8 mouse cellular contexts compared by ENCODE assay signal in the genomic region with DNA sequence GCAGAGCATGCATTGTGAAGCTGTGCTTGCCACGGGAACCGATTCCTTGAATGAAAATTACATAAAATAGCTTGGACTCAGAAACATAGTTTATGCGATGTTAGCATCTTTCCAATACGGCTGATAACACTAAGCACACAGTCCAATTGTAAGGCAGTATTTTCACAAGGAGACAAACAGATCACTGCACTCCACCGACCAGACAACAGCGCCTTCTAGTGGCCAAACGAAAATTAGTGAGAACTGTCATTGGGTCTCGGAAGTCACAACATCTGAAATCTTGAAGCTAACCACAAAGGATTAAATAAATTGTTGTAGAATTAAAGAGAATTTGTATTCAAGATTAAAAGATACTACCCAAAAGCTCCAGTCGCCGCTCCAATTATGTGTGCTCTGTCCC. TPM values are rescaled to one million over a fixed set of nuclear protein-coding genes. Genes with fewer than 3 reads are reported as not detected.
DNase-seq lines count a peak whose midpoint lies in the region; ATAC-seq and TF ChIP-seq lines count a peak whose summit lies in the region.

No protein-coding gene starts in this region.

- no peak overlapping the region for H3K9ac ChIP-seq in midbrain, embryonic 14.5 days (replicated peaks; ENCODE audit: low read length)
- no peak overlapping the region for H3K9ac ChIP-seq in midbrain, embryonic 15.5 days
- H3K9ac ChIP-seq in forebrain, embryonic 11.5 days (ENCODE audit: low read length) = no peak overlapping the region
- no peak overlapping the region for H3K9ac ChIP-seq in hindbrain, postnatal 0 days (replicated peaks; ENCODE audit: low read length)

- intact Hi-C loops in left cerebral cortex, postnatal 36 days (cut with DNase I) = no loop called here

- no peak for ATAC-seq in midbrain, embryonic 14.5 days (ENCODE audit: low FRiP score, low TSS enrichment)
- no peak for ATAC-seq in midbrain, embryonic 15.5 days (replicated peaks)
- no peak for ATAC-seq in forebrain, embryonic 11.5 days (replicated peaks; ENCODE audit: low FRiP score)
- peak; percentile 57; the same call in 1 of the 2 replicates for ATAC-seq in hindbrain, postnatal 0 days
- ATAC-seq in neutrophil, adult 5-6 weeks (ENCODE audit: extremely low read depth, insufficient number of reproducible peaks, low FRiP score, poor library complexity, severe bottlenecking) = peak; percentile 58; the same call in 1 of the 2 replicates

- no peak overlapping the region for H3K27ac ChIP-seq in midbrain, embryonic 14.5 days (replicated peaks; ENCODE audit: low read depth, low read length)
- H3K27ac ChIP-seq in midbrain, embryonic 15.5 days = no peak overlapping the region
- no peak overlapping the region for H3K27ac ChIP-seq in forebrain, embryonic 11.5 days (ENCODE audit: low read depth, low read length)
- no peak overlapping the region for H3K27ac ChIP-seq in hindbrain, postnatal 0 days

- WGBS in midbrain, embryonic 14.5 days = 26% methylated on average over 10 of the region's 10 CpGs
- 23% methylated on average over 10 of the region's 10 CpGs for WGBS in midbrain, embryonic 15.5 days
- WGBS in forebrain, embryonic 11.5 days = 36% methylated on average over 10 of the region's 10 CpGs
- 22% methylated on average over 10 of the region's 10 CpGs for WGBS in hindbrain, postnatal 0 days

- H3K4me3 ChIP-seq in midbrain, embryonic 14.5 days (replicated peaks; ENCODE audit: low read depth, low read length) = no peak overlapping the region
- no peak overlapping the region for H3K4me3 ChIP-seq in midbrain, embryonic 15.5 days
- no peak overlapping the region for H3K4me3 ChIP-seq in forebrain, embryonic 11.5 days (ENCODE audit: low read depth, low read length)
- no peak overlapping the region for H3K4me3 ChIP-seq in hindbrain, postnatal 0 days (ENCODE audit: low read length)

- DNase-seq in midbrain, embryonic 14.5 days = peak; percentile 90
- peak; percentile 45 for DNase-seq in brain, embryonic 18.5 days (ENCODE audit: low read depth, low spot score)
- peak; percentile 75 for DNase-seq in forebrain, embryonic 11.5 days (ENCODE audit: low spot score)
- peak; percentile 89 for DNase-seq in hindbrain, postnatal 0 days (ENCODE audit: low spot score)
- peak; percentile 62 to 75 for DNase-seq in left cerebral cortex, postnatal 36 days (ENCODE audit: low spot score in 2 of 2)
- peak; percentile 63 for DNase-seq in thymus, postnatal 25 days

- H3K4me2 ChIP-seq in midbrain, embryonic 14.5 days (ENCODE audit: low read length) = no peak overlapping the region
- H3K4me2 ChIP-seq in midbrain, embryonic 15.5 days = no peak overlapping the region
- no peak overlapping the region for H3K4me2 ChIP-seq in forebrain, embryonic 11.5 days (ENCODE audit: low read depth, low read length, severe bottlenecking)
- H3K4me2 ChIP-seq in hindbrain, postnatal 0 days (ENCODE audit: low read depth, low read length) = no peak overlapping the region

- H3K36me3 ChIP-seq in midbrain, embryonic 14.5 days (ENCODE audit: control insufficient read depth, insufficient read depth, low read length) = no peaks in the 10 kb centered on the region
- no peaks in the 10 kb centered on the region for H3K36me3 ChIP-seq in midbrain, embryonic 15.5 days (replicated peaks)
- no peaks in the 10 kb centered on the region for H3K36me3 ChIP-seq in forebrain, embryonic 11.5 days (ENCODE audit: control insufficient read depth, insufficient read depth, low read length)
- H3K36me3 ChIP-seq in hindbrain, postnatal 0 days (ENCODE audit: insufficient read depth, low read length) = no peaks in the 10 kb centered on the region

- H3K4me1 ChIP-seq in midbrain, embryonic 14.5 days (ENCODE audit: control insufficient read depth, insufficient read depth, low read length) = no peaks in the 10 kb centered on the region
- H3K4me1 ChIP-seq in midbrain, embryonic 15.5 days = peaks cover 6% of the 10 kb centered on the region
- H3K4me1 ChIP-seq in forebrain, embryonic 11.5 days (replicated peaks; ENCODE audit: control insufficient read depth, insufficient read depth, low read length) = 0 out of 2 replicates have a peak, but pooled peaks cover 2% of the 10 kb centered on the region
- no peaks in the 10 kb centered on the region for H3K4me1 ChIP-seq in hindbrain, postnatal 0 days (ENCODE audit: insufficient read depth, low read length)

- no peaks in the 10 kb centered on the region for H3K9me3 ChIP-seq in midbrain, embryonic 14.5 days (ENCODE audit: control insufficient read depth, low read length)
- no peaks in the 10 kb centered on the region for H3K9me3 ChIP-seq in midbrain, embryonic 15.5 days
- no peaks in the 10 kb centered on the region for H3K9me3 ChIP-seq in forebrain, embryonic 11.5 days (ENCODE audit: control insufficient read depth, low read length)
- H3K9me3 ChIP-seq in hindbrain, postnatal 0 days (ENCODE audit: low read length) = no peaks in the 10 kb centered on the region

- TF ChIP-seq CTCF in hindbrain, postnatal 0 days (IDR thresholded peaks at IDR 0.05; ENCODE audit: low read depth) = peak; percentile 94

- no peaks in the 10 kb centered on the region for H3K27me3 ChIP-seq in midbrain, embryonic 14.5 days (ENCODE audit: control insufficient read depth, insufficient read depth, low read length)
- no peaks in the 10 kb centered on the region for H3K27me3 ChIP-seq in midbrain, embryonic 15.5 days (replicated peaks)
- H3K27me3 ChIP-seq in forebrain, embryonic 11.5 days (ENCODE audit: control insufficient read depth, insufficient read depth, low read length) = no peaks in the 10 kb centered on the region
- H3K27me3 ChIP-seq in hindbrain, postnatal 0 days (ENCODE audit: insufficient read depth, low read length) = no peaks in the 10 kb centered on the region

RNA-seq across cellular contexts. Expression of gene Gramd1c, which starts 4.4 kb away (rescaled TPM):
- polyA plus RNA-seq in midbrain, embryonic 14.5 days (2014; fragmentation: Nextera tagmentation; extraction: Ambion mirVana) = 1.8 and 1.9 TPM in 2 replicates
- 2.5 and 3.0 TPM in 2 replicates for polyA plus RNA-seq in midbrain, embryonic 15.5 days (2015; fragmentation: Nextera tagmentation; extraction: Ambion mirVana)
- polyA plus RNA-seq in forebrain, embryonic 11.5 days (2014; fragmentation: Nextera tagmentation; extraction: Ambion mirVana) = 3.1 and 3.5 TPM in 2 replicates
- total RNA-seq in hindbrain, postnatal 0 days (2014; rRNA removed) = 0.63 and 1.0 TPM in 2 replicates
- polyA plus RNA-seq in hindbrain, postnatal 0 days (2015; fragmentation: Nextera tagmentation; extraction: Ambion mirVana) = 2.3 and 2.6 TPM in 2 replicates
- total RNA-seq in left cerebral cortex, postnatal 36 days (2021) = 1 to 10 TPM; 1.3 TPM
- total RNA-seq in neutrophil, adult 5-6 weeks (2017) = 3.1 and 4.5 TPM in 2 replicates

Comparison
In these comparisons a context has a peak if more than half of its experiments do, and no peak if none do; other contexts are left out.
1. ATAC-seq: peak in hindbrain, postnatal 0 days (single experiment) and neutrophil, adult 5-6 weeks (single experiment); none in midbrain, embryonic 14.5 days (single experiment), midbrain, embryonic 15.5 days (single experiment) and forebrain, embryonic 11.5 days (single experiment).
2. Peak in every context shown above with its lines, with median percentiles within 50 percentile points of each other: DNase-seq.